21 mouse cellular contexts compared by ENCODE assay signal in the genomic region with DNA sequence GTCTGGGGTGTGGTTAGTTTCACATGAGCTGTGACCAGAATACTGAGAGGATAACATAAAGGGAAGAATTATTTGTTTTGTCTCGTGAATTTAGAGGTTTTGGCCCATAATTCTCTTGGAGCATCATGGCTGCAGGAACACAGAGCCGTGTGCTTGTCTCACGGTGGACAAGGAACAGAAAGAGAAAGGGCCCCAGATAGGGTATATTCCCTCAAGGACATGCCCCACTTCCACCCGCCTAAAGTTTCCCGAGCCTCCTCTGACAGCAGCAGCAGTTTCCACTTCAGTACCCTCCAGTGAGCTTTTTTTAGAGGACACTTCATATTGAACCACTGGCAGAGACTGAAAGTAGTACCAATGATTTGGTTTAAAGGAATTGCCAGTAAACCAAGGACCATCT. TPM values are rescaled to one million over a fixed set of nuclear protein-coding genes. Genes with fewer than 3 reads are reported as not detected.
DNase-seq lines count a peak whose midpoint lies in the region; ATAC-seq lines count a peak whose summit lies in the region.
"Had no signal": no experiment of that assay in that cellular context is flagged by ENCODE, and none has a peak within 500 bp of the region (broad histone marks: within the 10 kb centered on the region; RNA-seq: fewer than 3 reads in every experiment).

No protein-coding gene starts in this region.

- no peaks in the 10 kb centered on the region for H3K27me3 ChIP-seq in heart, embryonic 10.5 days (ENCODE audit: insufficient read depth, poor library complexity, severe bottlenecking)
- no peaks in the 10 kb centered on the region for H3K27me3 ChIP-seq in heart, embryonic 14.5 days (ENCODE audit: control insufficient read depth, insufficient read depth, low read length)
- H3K27me3 ChIP-seq: embryonic facial prominence, embryonic 13.5 days; forebrain, embryonic 13.5 days; hindbrain, embryonic 13.5 days; intestine, embryonic 15.5 days; Patski had no signal

- H3K27ac ChIP-seq in heart, embryonic 10.5 days: 0 out of 2 replicates have a peak overlapping the region, but pooled peaks have one; percentile 24
- H3K27ac ChIP-seq in heart, embryonic 14.5 days (replicated peaks in 1 of 2; ENCODE audit: control insufficient read depth in 1 of 2, insufficient read depth in 1 of 2, low read depth in 2 of 2, low read length in 2 of 2): peak overlapping the region; percentile 62 to 68
- H3K27ac ChIP-seq: embryonic facial prominence, embryonic 13.5 days; forebrain, embryonic 13.5 days; hindbrain, embryonic 13.5 days; hindbrain, postnatal 0 days; intestine, embryonic 15.5 days had no signal

- 59% methylated on average over 5 of the region's 5 CpGs for WGBS in heart, embryonic 10.5 days
- 43% methylated on average over 5 of the region's 5 CpGs for WGBS in heart, embryonic 14.5 days

- no peak overlapping the region; the same call in 1 of the 2 replicates for H3K4me3 ChIP-seq in heart, embryonic 10.5 days
- H3K4me3 ChIP-seq in heart, embryonic 14.5 days (ENCODE audit: control insufficient read depth in 1 of 2, insufficient read depth in 1 of 2, low read depth in 1 of 2, low read length in 2 of 2): no peak overlapping the region
- H3K4me3 ChIP-seq: embryonic facial prominence, embryonic 13.5 days; forebrain, embryonic 13.5 days; hindbrain, embryonic 13.5 days; intestine, embryonic 15.5 days had no signal

- intact Hi-C loops in heart, postnatal 10 days (cut with DNase I): no loop called here
- intact Hi-C loops in left cerebral cortex, postnatal 4 days (cut with DNase I): no loop called here

- H3K4me2 ChIP-seq in heart, embryonic 14.5 days (ENCODE audit: low read length): peak overlapping the region; percentile 1; the same call in 1 of the 2 replicates
- H3K4me2 ChIP-seq: embryonic facial prominence, embryonic 13.5 days; forebrain, embryonic 13.5 days; hindbrain, embryonic 13.5 days; intestine, embryonic 15.5 days had no signal

- no peaks in the 10 kb centered on the region for H3K9me3 ChIP-seq in heart, embryonic 10.5 days
- no peaks in the 10 kb centered on the region for H3K9me3 ChIP-seq in heart, embryonic 14.5 days (ENCODE audit: control insufficient read depth, low read length)
- H3K9me3 ChIP-seq: embryonic facial prominence, embryonic 13.5 days; forebrain, embryonic 13.5 days; hindbrain, embryonic 13.5 days; intestine, embryonic 15.5 days had no signal

- H3K4me1 ChIP-seq in heart, embryonic 10.5 days: no peaks in the 10 kb centered on the region
- peaks cover 0 to 9% of the 10 kb centered on the region in 2 experiments; a peak in 1 of 4 replicates for H3K4me1 ChIP-seq in heart, embryonic 14.5 days (ENCODE audit: control insufficient read depth in 2 of 2, insufficient read depth in 2 of 2, low read length in 2 of 2)
- H3K4me1 ChIP-seq: embryonic facial prominence, embryonic 13.5 days; forebrain, embryonic 13.5 days; hindbrain, embryonic 13.5 days; intestine, embryonic 15.5 days had no signal

- H3K36me3 ChIP-seq in heart, embryonic 10.5 days: no peaks in the 10 kb centered on the region
- no peaks in the 10 kb centered on the region for H3K36me3 ChIP-seq in heart, embryonic 14.5 days (ENCODE audit: control insufficient read depth, insufficient read depth, low read length)
- H3K36me3 ChIP-seq: intestine, embryonic 15.5 days had no signal

- no peak for DNase-seq in heart, embryonic 10.5 days (ENCODE audit: low spot score)
- no peak for DNase-seq in heart, adult 18-20 months
- DNase-seq in heart, postnatal 10 days: no peak
- DNase-seq in A20 (ENCODE audit: low read depth, low spot score): peak; percentile 69
- peak; percentile 23 for DNase-seq in retina, embryonic 14.5 days (ENCODE audit: low spot score)
- DNase-seq in left cerebral cortex, postnatal 4 days: no peak
- DNase-seq: adrenal gland, postnatal 14 days; cerebellum, adult 11-12 months; cerebellum, adult 9-10 months; cerebellum, postnatal 25 days; forebrain, postnatal 0 days; gastrocnemius, postnatal 14 days; kidney, adult 18-20 months had no signal

- no peak for ATAC-seq in heart, embryonic 14.5 days (ENCODE audit: insufficient number of reproducible peaks, insufficient read depth, low FRiP score, low read depth)
- ATAC-seq: activated CD4-positive, CD25-positive, alpha-beta regulatory T cell, adult 4 months; forebrain, embryonic 13.5 days; forebrain, postnatal 0 days; hindbrain, postnatal 0 days; intestine, embryonic 15.5 days; Patski had no signal

- peak overlapping the region; percentile 41 for H3K9ac ChIP-seq in heart, embryonic 14.5 days (ENCODE audit: low read length)
- H3K9ac ChIP-seq: embryonic facial prominence, embryonic 13.5 days; forebrain, embryonic 13.5 days; forebrain, postnatal 0 days; hindbrain, embryonic 13.5 days; intestine, embryonic 15.5 days had no signal

RNA-seq across cellular contexts. Expression of a gene that starts 7.5 kb away (rescaled TPM):
- polyA plus RNA-seq in heart, embryonic 10.5 days (2016; fragmentation: Nextera tagmentation; extraction: Ambion mirVana): 8.0 and 10.3 TPM in 2 replicates
- 1 to 10 TPM; 3.6 to 5.1 TPM for total RNA-seq in heart, adult 18-20 months (2021)
- polyA plus RNA-seq in heart, embryonic 14.5 days (2014; fragmentation: Nextera tagmentation; extraction: Ambion mirVana): 9.1 and 10.1 TPM in 2 replicates
- total RNA-seq in heart, postnatal 10 days (2021): 10 to 100 TPM in 1 of 2 experiments, 1 to 10 TPM in 1; 7.9 to 10.2 TPM
- 10 to 100 TPM; 32.4 to 32.6 TPM for total RNA-seq in left cerebral cortex, postnatal 4 days (2021)

RNA-seq across cellular contexts. Expression of a gene that starts 11.0 kb away (rescaled TPM):
- 224 and 227 TPM in 2 replicates for polyA plus RNA-seq in heart, embryonic 10.5 days (2016; fragmentation: Nextera tagmentation; extraction: Ambion mirVana)
- total RNA-seq in heart, adult 18-20 months (2021): 100 to 1,000 TPM; 265 to 312 TPM
- 187 and 193 TPM in 2 replicates for polyA plus RNA-seq in heart, embryonic 14.5 days (2014; fragmentation: Nextera tagmentation; extraction: Ambion mirVana)
- total RNA-seq in heart, postnatal 10 days (2021): 100 to 1,000 TPM; 188 to 192 TPM
- 100 to 1,000 TPM; 122 to 133 TPM for total RNA-seq in left cerebral cortex, postnatal 4 days (2021)

RNA-seq across cellular contexts. Expression of a gene that starts 44.1 kb away (rescaled TPM):
- polyA plus RNA-seq in heart, embryonic 10.5 days (2016; fragmentation: Nextera tagmentation; extraction: Ambion mirVana): 89.1 and 105 TPM in 2 replicates
- 10 to 100 TPM; 10.5 to 11.3 TPM for total RNA-seq in heart, adult 18-20 months (2021)
- 68.5 and 69.3 TPM in 2 replicates for polyA plus RNA-seq in heart, embryonic 14.5 days (2014; fragmentation: Nextera tagmentation; extraction: Ambion mirVana)
- total RNA-seq in heart, postnatal 10 days (2021): 10 to 100 TPM; 20.3 to 21.0 TPM
- total RNA-seq in left cerebral cortex, postnatal 4 days (2021): 10 to 100 TPM; 52.8 to 53.3 TPM

Comparison
In these comparisons a context has a peak if more than half of its experiments do, and no peak if none do; other contexts are left out.
1. DNase-seq: peak in A20 (single experiment) and retina, embryonic 14.5 days (single experiment); none in heart, embryonic 10.5 days (single experiment), heart, adult 18-20 months (0 of 2), heart, postnatal 10 days (0 of 2) and left cerebral cortex, postnatal 4 days (single experiment).